Mouse (Mus musculus) testis, adult 2 months (tissue): ENCODE results near the gene Ip6k1.

Experiments
- CTCF ChIP-seq: fragments of 200-500 bp; IDR thresholded peaks from 2 replicates; pipeline ENCODE4 v1.5.1; 2012; ENCODE audit warnings: low read depth, mild to moderate bottlenecking, inconsistent platforms, low read length, moderate library complexity; ENCODE audit not compliant: control insufficient read depth, insufficient read depth, insufficient replicate concordance
- POLR2A ChIP-seq: fragments of 200-500 bp; IDR thresholded peaks from 2 replicates; pipeline ENCODE4 v1.6.1; 2012; ENCODE audit warnings: low read depth, mild to moderate bottlenecking, inconsistent platforms, low read length, moderate library complexity; ENCODE audit not compliant: control insufficient read depth

DNA sequence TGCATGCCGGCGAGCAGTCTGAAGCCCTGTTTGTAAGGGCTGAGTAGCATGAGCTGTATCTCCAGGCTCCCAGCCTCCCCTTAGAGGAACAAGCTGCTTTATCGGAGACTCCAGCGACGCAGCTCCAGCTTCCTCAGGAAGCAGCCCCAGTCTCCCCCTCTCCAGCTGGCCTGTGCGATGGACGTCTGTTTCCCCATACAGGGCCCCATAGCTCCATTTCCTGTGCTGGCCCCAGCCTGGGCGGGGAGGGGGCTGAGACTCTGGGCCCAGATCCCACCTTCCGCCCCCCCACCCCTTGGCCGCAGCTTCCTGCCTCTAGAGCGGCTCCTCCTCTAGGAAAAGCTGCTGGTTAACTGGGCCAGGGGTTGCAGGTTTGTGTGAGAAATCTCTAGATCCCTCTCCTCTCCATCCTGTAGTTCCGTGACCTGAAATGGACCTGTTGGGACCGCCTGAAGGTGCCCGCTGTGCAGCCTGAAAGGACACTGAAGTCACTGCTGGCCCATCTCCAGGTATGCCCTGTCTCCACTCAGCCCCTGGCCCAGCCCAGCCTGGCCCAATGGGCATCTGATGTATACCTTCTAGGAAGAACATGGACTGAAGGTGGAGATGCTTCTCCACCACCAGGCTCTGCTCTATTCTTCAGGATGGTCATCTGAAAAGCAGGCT, 19.5 kb upstream of the Ip6k1 start, which contains the start of gene Gm20661:
- TF ChIP-seq CTCF (no peak), POLR2A (no peak)
